Mouse (Mus musculus) heart, embryonic 10.5 days (tissue): ENCODE data around the gene Anp32e. TPM values are rescaled to one million over a fixed set of nuclear protein-coding genes. Genes with fewer than 3 reads are reported as not detected.

Experiments
- DNase-seq: peaks from one replicate; pipeline ENCODE4 v3.0.0-alpha.2; 2017; ENCODE audit warnings: low spot score
- H3K27ac ChIP-seq: fragments of 300-500 bp; sonication (generic); 2 replicates; pipeline ENCODE4 v1.5.1; 2016; ENCODE audit warnings: mild to moderate bottlenecking
- H3K27me3 ChIP-seq: fragments of 300-500 bp; sonication (generic); 2 replicates; pipeline ENCODE4 v1.6.1; 2016; ENCODE audit warnings: mild to moderate bottlenecking; ENCODE audit not compliant: poor library complexity, insufficient read depth, severe bottlenecking
- H3K36me3 ChIP-seq: fragments of 300-500 bp; sonication (generic); 2 replicates; pipeline ENCODE4 v1.6.1; 2016; ENCODE audit warnings: mild to moderate bottlenecking, moderate library complexity
- H3K4me1 ChIP-seq: fragments of 300-500 bp; sonication (generic); 2 replicates; pipeline ENCODE4 v1.6.1; 2016; ENCODE audit warnings: mild to moderate bottlenecking
- H3K4me3 ChIP-seq: fragments of 300-500 bp; sonication (generic); 2 replicates; pipeline ENCODE4 v1.5.1; 2016; ENCODE audit warnings: mild to moderate bottlenecking, moderate library complexity
- H3K9me3 ChIP-seq: fragments of 300-500 bp; sonication (generic); 2 replicates; pipeline ENCODE4 v1.6.1; 2016; ENCODE audit warnings: mild to moderate bottlenecking, moderate library complexity
- WGBS: fragments of 180-500 bp; shearing (Covaris S2); methylation state at CpG from one replicate; pipeline ENCODE4 v1.1.7; 2016; 5-methylcytosine and 5-hydroxymethylcytosine counted together
- polyA plus RNA-seq: library from polyadenylated mRNA; unstranded; fragments of >200 nt; fragmentation: Nextera tagmentation; extraction: Ambion mirVana; gene quantifications from 2 replicates; pipeline ENCODE4 v1.2.1, GENCODE M21; 2016

The Anp32e gene
- polyA plus RNA-seq, 1 experiment from 2014 or later, result 209 TPM

DNA sequence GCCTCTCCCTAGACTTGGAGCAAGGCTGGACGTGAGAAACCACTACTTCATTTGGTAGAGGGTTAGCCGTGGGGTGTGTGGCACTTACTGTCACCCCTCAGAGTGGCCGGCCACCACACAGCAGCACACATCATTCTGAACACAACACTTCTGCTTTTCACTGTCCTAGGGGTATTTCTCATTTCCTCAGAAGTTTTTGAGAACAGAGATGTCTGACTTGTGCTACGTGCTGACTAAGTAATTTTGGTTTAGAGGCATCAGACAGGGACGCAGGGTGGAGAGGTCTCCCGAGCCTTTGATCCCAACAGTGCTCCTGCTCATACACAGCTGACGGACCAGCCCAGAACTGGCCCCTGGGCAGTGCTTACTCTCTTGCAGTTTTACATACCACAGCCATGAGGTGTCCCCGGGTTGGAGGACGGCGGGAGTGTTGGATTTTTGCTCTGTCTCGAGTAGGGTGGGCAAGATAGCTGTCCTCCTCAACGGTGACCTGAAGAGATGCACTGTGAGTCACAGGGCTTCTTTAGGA lies 61.4 kb downstream of the Anp32e start:
- Histone ChIP-seq H3K27me3 (no peaks in the 10 kb centered on the region), H3K9me3 (no peaks in the 10 kb centered on the region), H3K4me3 (no peak overlapping the region), H3K27ac (peak overlapping the region; percentile 63), H3K4me1 (peaks cover 81% of the 10 kb centered on the region), H3K36me3 (peaks cover 62% of the 10 kb centered on the region)
- 79% methylated on average over 12 of the region's 12 CpGs for WGBS
- no peak for DNase-seq

DNA sequence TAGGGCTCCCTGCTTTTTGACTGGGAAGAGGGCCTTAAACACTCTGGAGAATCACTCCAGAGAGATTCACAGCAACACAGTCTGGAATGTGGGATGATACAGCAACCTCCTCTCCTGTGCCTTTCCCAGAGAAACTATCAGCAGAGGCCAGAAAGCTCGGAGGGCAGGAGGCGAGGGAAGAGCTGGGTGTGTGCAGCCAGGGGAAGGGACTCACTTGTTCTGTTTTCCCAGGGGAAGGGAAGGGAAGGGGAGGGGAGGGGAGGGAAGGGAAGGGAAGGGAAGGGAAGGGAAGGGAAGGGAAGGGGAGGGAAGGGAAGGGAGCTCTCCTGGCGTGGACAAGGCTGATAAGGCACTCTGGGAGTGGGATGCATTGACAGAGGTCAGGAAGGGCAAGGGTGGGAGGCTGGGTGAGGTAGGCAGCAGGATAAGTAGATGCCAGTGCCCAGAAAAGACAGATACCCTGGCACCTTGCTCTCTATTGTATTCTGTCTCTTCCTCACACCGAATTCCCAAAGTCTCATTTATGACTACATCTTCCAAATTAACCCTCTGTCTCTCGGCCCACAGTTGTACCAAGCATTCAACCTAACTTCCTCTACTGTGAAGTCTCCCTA lies 64.1 kb downstream of the Anp32e start:
- peak overlapping the region; percentile 87 for H3K4me3 ChIP-seq
- H3K36me3 ChIP-seq, result peaks cover 53% of the 10 kb centered on the region
- H3K4me1 ChIP-seq, result peaks cover 73% of the 10 kb centered on the region
- H3K27ac ChIP-seq, result peak overlapping the region; percentile 99
- DNase-seq, result no peak
- H3K27me3 ChIP-seq, result no peaks in the 10 kb centered on the region
- 18% methylated on average over 5 of the region's 5 CpGs for WGBS
- H3K9me3 ChIP-seq, result no peaks in the 10 kb centered on the region

DNA sequence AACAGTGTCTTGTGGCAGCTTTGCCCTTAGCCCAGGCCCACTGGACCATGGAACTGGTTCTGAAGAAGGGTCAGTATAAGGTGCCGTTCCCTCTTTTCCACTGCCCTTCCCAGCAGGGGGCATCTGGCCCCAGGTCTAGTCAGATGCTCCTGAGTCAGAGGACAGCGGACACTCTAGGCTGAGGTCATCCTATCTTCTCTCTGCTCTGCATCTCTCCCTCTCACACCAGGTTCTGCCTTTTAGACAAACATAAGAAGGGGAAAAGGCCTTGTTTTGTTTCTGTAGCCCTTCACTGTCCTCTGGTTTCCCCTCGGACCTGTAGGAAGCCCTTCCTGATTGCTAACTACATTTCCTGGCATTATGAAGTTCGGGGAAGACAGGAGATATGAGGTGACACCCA lies 64.8 kb downstream of the Anp32e start:
- H3K27me3 ChIP-seq, result no peaks in the 10 kb centered on the region
- H3K4me3 ChIP-seq, result peak overlapping the region; percentile 87
- 11% methylated on average over 4 of the region's 4 CpGs for WGBS
- peaks cover 45% of the 10 kb centered on the region for H3K36me3 ChIP-seq
- peak overlapping the region; percentile 99 for H3K27ac ChIP-seq
- no peaks in the 10 kb centered on the region for H3K9me3 ChIP-seq
- DNase-seq, result no peak
- peaks cover 68% of the 10 kb centered on the region for H3K4me1 ChIP-seq

GRCm38 (mm10) chr3:95994381-95994846 lies 65.4 kb downstream of the Anp32e start:
- Histone ChIP-seq H3K4me1 (peaks cover 64% of the 10 kb centered on the region), H3K9me3 (no peaks in the 10 kb centered on the region), H3K27me3 (no peaks in the 10 kb centered on the region), H3K36me3 (peaks cover 40% of the 10 kb centered on the region), H3K4me3 (peak overlapping the region; percentile 87), H3K27ac (peak overlapping the region; percentile 99)
- no peak for DNase-seq
- 9% methylated on average over 6 of the region's 6 CpGs for WGBS

DNA sequence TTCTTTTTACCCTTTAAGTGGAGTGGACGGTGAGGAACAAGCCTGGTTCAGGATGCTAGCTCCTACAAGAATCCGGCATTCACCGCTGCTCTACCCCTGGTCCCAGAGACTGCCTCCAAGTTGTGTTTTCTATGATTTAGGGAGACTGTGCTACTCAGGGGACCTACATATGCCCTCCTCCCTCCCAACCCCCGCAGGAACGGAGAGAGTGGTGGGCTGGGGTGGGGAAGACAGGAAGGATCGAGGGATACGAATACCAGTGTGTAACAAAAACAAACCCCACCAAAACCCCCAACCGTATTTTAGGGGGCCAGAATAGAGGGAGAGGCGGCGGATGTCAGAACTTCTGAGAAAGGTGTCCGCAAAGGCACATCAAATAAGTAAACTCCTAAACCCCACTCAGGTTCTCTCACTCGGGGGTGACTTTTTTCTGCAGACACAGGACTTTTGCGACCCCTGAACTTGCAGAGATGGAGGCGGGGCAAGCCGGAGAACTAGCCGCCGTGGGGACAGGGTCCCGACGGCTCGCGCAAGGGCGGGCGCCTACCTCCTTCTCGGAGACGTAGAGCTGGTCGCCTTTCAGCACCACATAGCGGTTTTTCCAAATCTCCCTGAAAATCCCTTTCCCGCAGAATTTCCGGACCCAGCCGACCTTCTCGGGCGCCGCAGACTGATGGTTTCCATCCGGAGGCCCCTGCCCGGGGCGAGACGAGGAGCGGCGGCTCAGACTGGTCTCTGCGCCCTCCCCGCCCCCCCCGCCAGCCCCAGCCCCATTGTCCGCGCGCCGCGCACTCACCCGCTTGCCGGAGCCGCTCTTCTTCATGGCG lies 66.1 kb downstream of the Anp32e start:
- no peak for DNase-seq
- H3K36me3 ChIP-seq, result peaks cover 32% of the 10 kb centered on the region
- H3K27ac ChIP-seq, result peak overlapping the region; percentile 99
- peaks cover 67% of the 10 kb centered on the region for H3K4me1 ChIP-seq
- WGBS, result 1% methylated on average over 51 of the region's 51 CpGs
- no peaks in the 10 kb centered on the region for H3K9me3 ChIP-seq
- H3K4me3 ChIP-seq, result peak overlapping the region; percentile 87
- no peaks in the 10 kb centered on the region for H3K27me3 ChIP-seq

- peak within 1 kb of the TSS; percentile 99 for H3K27ac ChIP-seq
- H3K4me1 ChIP-seq, result peaks cover 67% of the 10 kb centered on the region
- peak; percentile 83 for DNase-seq
- H3K9me3 ChIP-seq, result no peaks in the 10 kb centered on the region
- under 1% methylated on average over 79 of the region's 84 CpGs for WGBS
- no peaks in the 10 kb centered on the region for H3K27me3 ChIP-seq
- peak within 1 kb of the TSS; percentile 87 for H3K4me3 ChIP-seq
- peaks cover 24% of the 10 kb centered on the region for H3K36me3 ChIP-seq
Observed at GRCm38 (mm10) chr3:95995802-95996428, 66.9 kb downstream of the Anp32e start, which contains the start of gene Plekho1. Gene Plekho1, minus strand, starts transcription at chr3:95996001.

DNA sequence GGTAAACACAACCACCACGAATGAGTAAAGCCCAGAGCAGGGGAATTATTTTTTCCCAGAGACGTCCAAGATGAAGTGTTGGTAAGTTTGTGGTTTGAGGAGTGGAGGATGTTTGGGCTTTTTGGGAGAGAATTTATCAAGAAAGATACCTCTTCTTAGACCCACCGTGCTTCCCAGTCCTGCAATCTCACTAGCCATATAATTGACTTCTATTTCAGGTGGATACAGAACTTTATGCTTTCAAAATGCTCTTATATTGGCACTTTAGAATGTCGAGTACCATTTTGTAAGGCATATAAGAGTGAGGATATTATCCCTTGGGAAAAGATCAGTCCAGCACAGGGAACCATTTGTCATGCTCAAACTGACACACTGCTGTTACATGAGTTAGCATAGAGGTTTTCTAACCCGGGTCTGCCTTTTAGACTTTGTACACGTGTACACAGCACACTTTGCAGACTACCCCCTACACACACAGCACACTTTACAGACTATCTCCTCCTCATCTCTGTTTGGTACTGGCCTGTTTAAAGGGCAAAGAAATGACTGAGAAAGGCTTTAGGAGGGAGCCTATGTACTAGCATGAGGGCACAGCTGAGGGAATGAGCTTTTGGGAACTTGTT lies 67.5 kb downstream of the Anp32e start:
- peaks cover 66% of the 10 kb centered on the region for H3K4me1 ChIP-seq
- peak overlapping the region; percentile 99 for H3K27ac ChIP-seq
- H3K27me3 ChIP-seq, result no peaks in the 10 kb centered on the region
- H3K36me3 ChIP-seq, result peaks cover 18% of the 10 kb centered on the region
- H3K4me3 ChIP-seq, result peak overlapping the region; percentile 87
- 10% methylated on average over 6 of the region's 6 CpGs for WGBS
- H3K9me3 ChIP-seq, result no peaks in the 10 kb centered on the region
- DNase-seq, result no peak

Other genes with a start within 250 kb of the Anp32e start
- 4.2 and 5.7 TPM in 2 replicates for gene Adamtsl4, start 241.3 kb upstream of the Anp32e start, polyA plus RNA-seq
- gene Ecm1, start 189.7 kb upstream of the Anp32e start, polyA plus RNA-seq, result 76.8 and 109 TPM in 2 replicates
- 61.9 and 62.6 TPM in 2 replicates for gene Tars2, start 169.0 kb upstream of the Anp32e start, polyA plus RNA-seq
- 22.7 and 23.5 TPM in 2 replicates for gene Rprd2, start 110.4 kb upstream of the Anp32e start, polyA plus RNA-seq
- gene Prpf3, start 73.4 kb upstream of the Anp32e start, polyA plus RNA-seq, result 40.4 and 55.1 TPM in 2 replicates
- 380 and 402 TPM in 2 replicates for gene Mrps21, start 57.7 kb upstream of the Anp32e start, polyA plus RNA-seq
- gene Ciart, start 47.0 kb upstream of the Anp32e start, polyA plus RNA-seq, result 6.0 and 10.7 TPM in 2 replicates
- 18.5 and 26.4 TPM in 2 replicates for gene BC028528, start 37.2 kb upstream of the Anp32e start, polyA plus RNA-seq
- gene Aph1a, start 35.3 kb upstream of the Anp32e start, polyA plus RNA-seq, result 30.4 and 39.4 TPM in 2 replicates
- 47.2 and 68.0 TPM in 2 replicates for gene Car14, start 24.6 kb upstream of the Anp32e start, polyA plus RNA-seq
- 75.1 and 88.2 TPM in 2 replicates for gene Plekho1, start 66.8 kb downstream of the Anp32e start, polyA plus RNA-seq
- 26.1 and 30.6 TPM in 2 replicates for gene Vps45, start 129.2 kb downstream of the Anp32e start, polyA plus RNA-seq
- 15.2 and 16.1 TPM in 2 replicates for gene Otud7b, start 175.3 kb downstream of the Anp32e start, polyA plus RNA-seq
- gene Mtmr11, start 232.8 kb downstream of the Anp32e start, polyA plus RNA-seq, result 6.0 and 10.5 TPM in 2 replicates
- gene Sf3b4, start 243.1 kb downstream of the Anp32e start, polyA plus RNA-seq, result 143 and 190 TPM in 2 replicates